Mouse (Mus musculus) CH12F3 (cell line): ENCODE data around the gene Hck.

Experiments
- in situ Hi-C: fragments of 300-500 bp; cut with MboI; formaldehyde crosslinking; loops from 2 replicates; pipeline ENCODE4 v1.14.3; 2020; ENCODE audit warnings: low sequenced_read_pairs

Gene Hck

GRCm38 (mm10) chr2:153149742-153150141, 41.5 kb downstream of the Hck start:
- in situ Hi-C loops: loop anchor here (10.0 kb wide), 1 partner anchor 235 kb away; the partner anchor contains the start of gene Mylk2

GRCm38 (mm10) chr2:153151026-153151425, 42.8 kb downstream of the Hck start:
- in situ Hi-C loops: no loop called here

- in situ Hi-C loops: no loop called here
Observed at GRCm38 (mm10) chr2:153151926-153152665, 43.8 kb downstream of the Hck start.

GRCm38 (mm10) chr2:153153033-153153450, 44.8 kb downstream of the Hck start:
- in situ Hi-C loops: no loop called here

- in situ Hi-C loops: no loop called here
Observed at GRCm38 (mm10) chr2:153157270-153157669, 49.0 kb downstream of the Hck start.

GRCm38 (mm10) chr2:153160133-153160532, 51.9 kb downstream of the Hck start:
- in situ Hi-C loops: no loop called here

GRCm38 (mm10) chr2:153160844-153161683, 52.8 kb downstream of the Hck start, which contains the start of gene Tm9sf4:
Tm9sf4 (plus strand) TSS chr2:153161303.
- in situ Hi-C loops: no loop called here

GRCm38 (mm10) chr2:153161684-153162080, 53.4 kb downstream of the Hck start:
- in situ Hi-C loops: no loop called here

GRCm38 (mm10) chr2:153167136-153167535, 58.9 kb downstream of the Hck start:
- in situ Hi-C loops: no loop called here

- in situ Hi-C loops: no loop called here
Observed at GRCm38 (mm10) chr2:153168134-153168820, 60.0 kb downstream of the Hck start.

GRCm38 (mm10) chr2:153170490-153171224, 62.4 kb downstream of the Hck start:
- in situ Hi-C loops: no loop called here

GRCm38 (mm10) chr2:153171966-153172365, 63.7 kb downstream of the Hck start:
- in situ Hi-C loops: no loop called here

GRCm38 (mm10) chr2:153175995-153176570, 67.8 kb downstream of the Hck start:
- in situ Hi-C loops: no loop called here

GRCm38 (mm10) chr2:153177188-153177587, 68.9 kb downstream of the Hck start:
- in situ Hi-C loops: no loop called here

GRCm38 (mm10) chr2:153179126-153179860, 71.0 kb downstream of the Hck start:
- in situ Hi-C loops: no loop called here

GRCm38 (mm10) chr2:153179961-153180360, 71.7 kb downstream of the Hck start:
- in situ Hi-C loops: no loop called here

- in situ Hi-C loops: no loop called here
Observed at GRCm38 (mm10) chr2:153186176-153186591, 77.9 kb downstream of the Hck start.

- in situ Hi-C loops: no loop called here
Observed at GRCm38 (mm10) chr2:153187848-153188247, 79.6 kb downstream of the Hck start.

- in situ Hi-C loops: no loop called here
Observed at GRCm38 (mm10) chr2:153191242-153191641, 83.0 kb downstream of the Hck start.

GRCm38 (mm10) chr2:153194255-153194654, 86.0 kb downstream of the Hck start:
- in situ Hi-C loops: no loop called here
